Mouse (Mus musculus) neural tube, embryonic 15.5 days (tissue): ENCODE data around the gene Caprin1. TPM values are rescaled to one million over a fixed set of nuclear protein-coding genes. Genes with fewer than 3 reads are reported as not detected.

ENCODE experiments used
- ATAC-seq: fragments of 200-750 bp; cut with Nextera tagmentation; 2 replicates; pipeline ENCODE4 v1.8.0; 2017; ENCODE audit warnings: mild to moderate bottlenecking, moderate TSS enrichment, moderate library complexity; ENCODE audit not compliant: low FRiP score
- H3K27ac ChIP-seq: fragments of 300-500 bp; sonication (generic); replicated peaks from 2 replicates; pipeline ENCODE4 v1.5.1; 2015; ENCODE audit warnings: mild to moderate bottlenecking, inconsistent platforms
- H3K27me3 ChIP-seq: fragments of 300-500 bp; sonication (generic); replicated peaks from 2 replicates; pipeline ENCODE4 v1.6.1; 2015; ENCODE audit warnings: inconsistent platforms
- H3K36me3 ChIP-seq: fragments of 300-500 bp; sonication (generic); 2 replicates; pipeline ENCODE4 v1.6.1; 2015; ENCODE audit warnings: inconsistent platforms
- H3K4me1 ChIP-seq: fragments of 300-500 bp; sonication (generic); 2 replicates; pipeline ENCODE4 v1.6.1; 2015; ENCODE audit warnings: inconsistent platforms
- H3K4me2 ChIP-seq: fragments of 300-500 bp; sonication (generic); 2 replicates; pipeline ENCODE4 v1.6.1; 2015; ENCODE audit warnings: inconsistent platforms, mild to moderate bottlenecking, moderate library complexity
- H3K4me3 ChIP-seq: fragments of 300-500 bp; sonication (generic); replicated peaks from 2 replicates; pipeline ENCODE4 v1.5.1; 2015; ENCODE audit warnings: mild to moderate bottlenecking, inconsistent platforms
- H3K9ac ChIP-seq: fragments of 300-500 bp; sonication (generic); replicated peaks from 2 replicates; pipeline ENCODE4 v1.6.1; 2015; ENCODE audit warnings: mild to moderate bottlenecking, inconsistent platforms
- H3K9me3 ChIP-seq: fragments of 300-500 bp; sonication (generic); replicated peaks from 2 replicates; pipeline ENCODE4 v1.6.1; 2016; ENCODE audit warnings: inconsistent platforms
- WGBS: fragments of 180-500 bp; shearing (Covaris S2); methylation state at CpG from one replicate; pipeline ENCODE4 v1.1.7; 2015; ENCODE audit warnings: mixed read lengths; 5-methylcytosine and 5-hydroxymethylcytosine counted together
- polyA plus RNA-seq: library from polyadenylated mRNA; unstranded; fragments of >200 nt; fragmentation: Nextera tagmentation; extraction: Ambion mirVana; gene quantifications from 2 replicates; pipeline ENCODE4 v1.2.1, GENCODE M21; 2015

Gene Caprin1
- polyA plus RNA-seq, 1 experiment from 2014 or later: 308 TPM

GRCm38 (mm10) chr2:103824916-103825315 lies 27.5 kb upstream of the Caprin1 start:
- H3K9me3 ChIP-seq: no peaks in the 10 kb centered on the region
- H3K4me2 ChIP-seq: no peak overlapping the region
- no peaks in the 10 kb centered on the region for H3K4me1 ChIP-seq
- no peaks in the 10 kb centered on the region for H3K36me3 ChIP-seq
- no peaks in the 10 kb centered on the region for H3K27me3 ChIP-seq
- no peak overlapping the region for H3K9ac ChIP-seq
- H3K4me3 ChIP-seq: no peak overlapping the region
- WGBS: 85% methylated on average over 4 of the region's 4 CpGs
- no peak overlapping the region for H3K27ac ChIP-seq
- ATAC-seq: no peak

- Histone ChIP-seq H3K27ac (no peak overlapping the region), H3K9me3 (no peaks in the 10 kb centered on the region), H3K27me3 (no peaks in the 10 kb centered on the region), H3K4me2 (no peak overlapping the region), H3K36me3 (no peaks in the 10 kb centered on the region), H3K4me1 (no peaks in the 10 kb centered on the region), H3K9ac (no peak overlapping the region), H3K4me3 (no peak overlapping the region)
- no peak for ATAC-seq
- 64% methylated on average over 7 of the region's 7 CpGs for WGBS
Measured at GRCm38 (mm10) chr2:103822560-103822959, 25.1 kb upstream of the Caprin1 start.

GRCm38 (mm10) chr2:103817145-103817895 lies 19.9 kb upstream of the Caprin1 start:
- no peaks in the 10 kb centered on the region for H3K9me3 ChIP-seq
- H3K4me3 ChIP-seq: no peak overlapping the region
- WGBS: 38% methylated on average over 6 of the region's 6 CpGs
- no peak overlapping the region for H3K27ac ChIP-seq
- no peaks in the 10 kb centered on the region for H3K36me3 ChIP-seq
- H3K9ac ChIP-seq: no peak overlapping the region
- no peak for ATAC-seq
- H3K27me3 ChIP-seq: no peaks in the 10 kb centered on the region
- H3K4me1 ChIP-seq: no peaks in the 10 kb centered on the region; the same call in 1 of the 2 replicates
- peak overlapping the region; percentile 27 for H3K4me2 ChIP-seq

GRCm38 (mm10) chr2:103815976-103816375 lies 18.5 kb upstream of the Caprin1 start:
- H3K36me3 ChIP-seq: no peaks in the 10 kb centered on the region
- H3K4me3 ChIP-seq: no peak overlapping the region
- no peaks in the 10 kb centered on the region for H3K9me3 ChIP-seq
- no peak overlapping the region for H3K27ac ChIP-seq
- H3K27me3 ChIP-seq: no peaks in the 10 kb centered on the region
- no peak overlapping the region for H3K9ac ChIP-seq
- H3K4me1 ChIP-seq: no peaks in the 10 kb centered on the region; the same call in 1 of the 2 replicates
- no peak overlapping the region for H3K4me2 ChIP-seq
- no peak for ATAC-seq
- WGBS: 87% methylated on average over 3 of the region's 3 CpGs

- no peak for ATAC-seq
- H3K36me3 ChIP-seq: no peaks in the 10 kb centered on the region
- H3K4me1 ChIP-seq: no peaks in the 10 kb centered on the region
- H3K4me3 ChIP-seq: no peak overlapping the region
- no peak overlapping the region for H3K9ac ChIP-seq
- no peak overlapping the region for H3K27ac ChIP-seq
- no peak overlapping the region for H3K4me2 ChIP-seq
- H3K27me3 ChIP-seq: no peaks in the 10 kb centered on the region
- no peaks in the 10 kb centered on the region for H3K9me3 ChIP-seq
- WGBS: 64% methylated on average over 5 of the region's 5 CpGs
Measured at GRCm38 (mm10) chr2:103811465-103812191, 14.2 kb upstream of the Caprin1 start.

- Histone ChIP-seq H3K27ac (no peak overlapping the region), H3K4me3 (no peak overlapping the region), H3K9me3 (no peaks in the 10 kb centered on the region), H3K27me3 (no peaks in the 10 kb centered on the region), H3K36me3 (no peaks in the 10 kb centered on the region), H3K4me2 (no peak overlapping the region), H3K9ac (no peak overlapping the region), H3K4me1 (no peaks in the 10 kb centered on the region)
- WGBS: 91% methylated on average over 6 of the region's 6 CpGs
- no peak for ATAC-seq
Measured at GRCm38 (mm10) chr2:103810412-103810811, 13.0 kb upstream of the Caprin1 start.

GRCm38 (mm10) chr2:103808466-103808865 lies 11.0 kb upstream of the Caprin1 start:
- Histone ChIP-seq H3K27me3 (no peaks in the 10 kb centered on the region), H3K4me3 (no peak overlapping the region), H3K36me3 (no peaks in the 10 kb centered on the region), H3K4me2 (no peak overlapping the region), H3K27ac (no peak overlapping the region), H3K9ac (no peak overlapping the region), H3K9me3 (no peaks in the 10 kb centered on the region), H3K4me1 (no peaks in the 10 kb centered on the region)
- ATAC-seq: no peak

GRCm38 (mm10) chr2:103803770-103804530 lies 6.5 kb upstream of the Caprin1 start:
- no peak overlapping the region for H3K4me2 ChIP-seq
- H3K4me1 ChIP-seq: no peaks in the 10 kb centered on the region
- H3K9me3 ChIP-seq: no peaks in the 10 kb centered on the region
- no peak for ATAC-seq
- H3K27ac ChIP-seq: no peak overlapping the region
- 87% methylated on average over 5 of the region's 5 CpGs for WGBS
- no peak overlapping the region for H3K4me3 ChIP-seq
- H3K36me3 ChIP-seq: no peaks in the 10 kb centered on the region
- H3K9ac ChIP-seq: no peak overlapping the region
- no peaks in the 10 kb centered on the region for H3K27me3 ChIP-seq

- 94% methylated on average over 1 of the region's 1 CpGs for WGBS
Measured at GRCm38 (mm10) chr2:103802422-103802821, 5.0 kb upstream of the Caprin1 start.

GRCm38 (mm10) chr2:103796861-103797466 lies 485 bp downstream of the Caprin1 start:
- WGBS: 0% methylated on average over 37 of the region's 72 CpGs

More at GRCm38 (mm10) chr2:103802422-103802821, 5.0 kb upstream of the Caprin1 start:
- Histone ChIP-seq H3K4me3 (no peak overlapping the region), H3K27ac (no peak overlapping the region), H3K4me1 (peaks cover 7% of the 10 kb centered on the region; the same call in 1 of the 2 replicates), H3K9ac (no peak overlapping the region), H3K27me3 (no peaks in the 10 kb centered on the region), H3K9me3 (no peaks in the 10 kb centered on the region), H3K36me3 (no peaks in the 10 kb centered on the region), H3K4me2 (no peak overlapping the region)
- ATAC-seq: no peak

GRCm38 (mm10) chr2:103796211-103796860 lies 1.1 kb downstream of the Caprin1 start:
- Histone ChIP-seq H3K9me3 (no peaks in the 10 kb centered on the region), H3K4me3 (peak overlapping the region; percentile 78), H3K27ac (peak overlapping the region; percentile 100), H3K4me1 (peaks cover 36% of the 10 kb centered on the region), H3K27me3 (no peaks in the 10 kb centered on the region), H3K4me2 (peak overlapping the region; percentile 65), H3K9ac (peak overlapping the region; percentile 96), H3K36me3 (peaks cover 7% of the 10 kb centered on the region)
- peak; percentile 54 for ATAC-seq
- WGBS: 0% methylated on average over 42 of the region's 42 CpGs

More at GRCm38 (mm10) chr2:103796861-103797466, 485 bp downstream of the Caprin1 start:
- H3K9ac ChIP-seq: peak overlapping the region; percentile 96
- H3K4me3 ChIP-seq: peak overlapping the region; percentile 78
- peak overlapping the region; percentile 65 for H3K4me2 ChIP-seq
- peak overlapping the region; percentile 100 for H3K27ac ChIP-seq
- H3K27me3 ChIP-seq: no peaks in the 10 kb centered on the region
- H3K4me1 ChIP-seq: peaks cover 34% of the 10 kb centered on the region
- H3K9me3 ChIP-seq: no peaks in the 10 kb centered on the region
- ATAC-seq: peak; percentile 79
- peaks cover 5% of the 10 kb centered on the region for H3K36me3 ChIP-seq
